Mouse (Mus musculus) gastrocnemius, postnatal 25 days (tissue): ENCODE measurements at regions not wholly inside any gene's neighbourhood (a gene's known extent, or its start where the extent isn't known, plus 50 kb on each side); places are given as distances from the start of the nearest gene placed in this dataset.

Experiments
- DNase-seq: peaks from one replicate; pipeline ENCODE4 v3.0.0; 2022

DNA sequence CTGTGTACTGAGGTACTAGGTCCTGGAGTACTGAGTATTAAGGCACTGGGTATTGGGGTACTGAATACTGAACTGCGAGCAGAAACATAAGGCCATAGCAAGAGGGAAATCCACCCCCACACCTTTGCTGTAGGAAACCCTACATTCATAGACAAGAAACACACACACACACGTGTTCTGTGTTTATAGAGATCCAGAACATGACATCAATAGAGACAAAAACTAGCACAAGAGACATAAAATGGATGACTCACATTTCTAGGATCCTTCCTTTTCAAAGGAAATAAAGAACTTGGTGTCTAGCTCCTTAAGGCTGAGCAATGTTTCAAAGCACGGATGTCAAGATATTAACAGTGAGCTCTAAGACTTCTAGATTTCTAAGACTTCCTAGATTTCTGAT, 49.9 kb upstream of the Nepro start:
- no peak for DNase-seq

DNA sequence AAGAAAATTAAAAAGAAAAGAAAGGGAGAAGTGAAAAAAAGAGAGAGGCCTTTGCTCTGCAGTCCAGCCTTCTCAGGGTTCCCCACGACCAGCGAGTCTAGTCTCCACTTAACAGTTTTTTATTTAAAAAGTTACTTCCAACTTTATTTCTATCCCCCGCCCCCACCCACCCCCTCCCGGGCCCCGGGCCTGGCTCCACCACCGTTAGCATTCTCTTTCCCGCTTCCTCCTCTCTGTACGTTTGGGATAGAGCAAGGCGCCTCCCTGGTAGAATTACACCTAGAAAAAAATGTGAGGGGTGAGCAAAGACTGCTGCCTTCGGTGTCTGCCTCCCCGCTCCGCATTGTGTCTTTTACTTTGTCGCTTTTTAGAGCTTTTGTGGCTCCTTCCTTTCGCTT, 51.7 kb upstream of the Nepro start:
- no peak for DNase-seq

DNA sequence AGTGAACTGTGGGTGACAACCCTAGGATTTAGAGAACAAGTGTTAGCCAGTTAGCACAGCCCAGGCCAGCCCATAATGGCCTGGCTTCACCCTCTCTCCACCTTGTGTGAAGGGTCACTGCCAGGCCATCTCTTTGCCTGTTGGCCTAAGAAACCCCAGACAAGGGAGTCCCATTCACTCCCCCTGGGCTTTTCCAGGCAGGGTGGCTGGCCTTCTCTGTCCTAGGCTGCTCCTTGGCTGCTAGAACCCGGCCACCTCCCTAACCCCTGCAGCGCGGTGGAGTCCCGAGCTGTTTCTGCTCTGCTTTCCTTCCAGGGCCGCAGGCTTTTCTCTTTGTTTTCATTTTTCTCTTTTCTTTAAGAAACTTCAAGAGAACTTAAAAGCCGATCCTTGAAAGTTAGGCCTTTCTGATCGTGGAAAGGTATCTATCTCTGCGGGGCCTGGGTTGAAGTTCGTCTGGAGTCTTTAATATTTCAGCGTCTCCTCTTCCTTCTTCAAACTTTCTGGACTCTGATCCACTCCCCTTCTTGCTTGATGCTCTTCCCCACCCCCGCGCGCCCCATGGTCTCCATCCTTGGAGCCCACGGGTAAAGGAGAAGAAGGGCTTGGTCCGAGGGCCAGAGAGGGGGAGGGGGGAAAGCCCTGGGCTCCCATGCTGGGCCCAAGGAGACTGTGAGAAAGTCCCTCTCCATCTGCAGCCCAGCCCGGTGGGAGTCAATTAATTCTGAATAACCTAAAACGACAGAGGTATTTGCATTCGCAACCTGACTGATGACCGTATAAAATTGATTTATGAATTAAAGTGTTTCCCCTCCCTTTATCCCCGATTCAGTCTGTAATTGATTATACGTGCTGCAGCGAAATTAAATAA, 52.3 kb upstream of the Nepro start:
- DNase-seq: peak; percentile 20

DNA sequence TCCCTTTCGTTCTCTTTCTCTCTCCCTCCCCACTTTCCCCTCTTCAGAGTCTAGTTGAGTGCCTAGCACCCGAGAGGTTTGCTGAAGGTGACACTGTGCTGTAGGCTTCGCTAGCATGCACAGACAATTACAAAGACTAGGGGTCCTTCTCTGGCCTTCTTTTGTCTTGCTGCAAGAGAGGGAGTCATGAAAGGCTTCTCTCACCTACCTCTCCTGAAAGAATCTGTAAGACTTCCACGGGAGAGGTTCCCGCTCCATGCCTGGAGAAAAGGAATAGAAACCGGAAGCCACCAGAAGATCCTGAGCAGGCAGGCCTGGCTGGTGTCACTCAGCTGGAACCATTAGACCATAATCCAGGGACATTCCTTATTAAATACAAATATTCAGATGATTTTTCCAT, 56.0 kb upstream of the Nepro start:
- no peak for DNase-seq

DNA sequence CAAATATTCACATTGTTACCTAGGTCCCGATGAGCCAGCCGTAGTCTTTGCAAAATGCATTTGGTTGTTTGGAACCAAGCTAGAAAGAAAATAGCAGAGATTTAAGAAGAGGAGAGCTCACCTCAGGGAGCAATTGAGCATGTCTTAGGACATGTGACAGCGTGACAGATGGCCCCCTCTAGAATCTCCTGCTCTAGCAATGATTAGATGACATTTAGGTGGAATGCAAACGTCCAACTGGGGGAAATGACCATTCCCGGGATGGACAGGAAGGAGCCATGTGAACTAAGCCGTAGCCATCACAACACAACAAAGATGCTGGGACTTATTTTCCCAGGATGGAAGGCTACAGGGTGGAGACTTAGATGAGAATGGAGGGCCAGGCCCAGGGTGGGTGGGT, 57.0 kb upstream of the Nepro start:
- DNase-seq: no peak

DNA sequence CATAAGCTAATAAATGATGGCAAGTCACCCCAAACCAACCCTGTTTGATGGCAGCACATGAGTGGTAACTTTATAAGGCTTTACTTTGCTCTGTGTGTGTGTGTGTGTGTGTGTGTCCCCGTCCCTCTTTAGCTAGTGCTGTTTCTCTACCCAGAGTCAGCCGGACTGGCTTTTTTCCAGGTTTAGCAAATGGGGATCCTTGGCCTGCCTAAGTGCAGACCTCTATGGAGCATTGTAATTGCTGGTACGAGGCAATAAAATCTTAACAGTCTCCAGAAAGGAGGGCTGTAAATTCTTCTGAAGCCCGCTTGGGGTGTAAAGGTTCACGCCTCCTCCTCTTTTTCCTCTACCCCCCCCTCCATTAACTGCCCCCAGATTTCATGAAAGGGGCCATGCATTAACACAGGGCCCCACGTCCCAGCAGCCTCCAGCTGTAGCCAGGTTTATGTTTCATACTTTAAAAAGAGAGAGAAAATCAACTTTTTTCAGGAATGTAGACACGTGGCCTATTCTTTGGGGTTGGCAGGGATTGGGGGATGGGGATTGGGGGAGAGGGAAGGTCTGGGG, 57.6 kb upstream of the Nepro start:
- no peak for DNase-seq

DNA sequence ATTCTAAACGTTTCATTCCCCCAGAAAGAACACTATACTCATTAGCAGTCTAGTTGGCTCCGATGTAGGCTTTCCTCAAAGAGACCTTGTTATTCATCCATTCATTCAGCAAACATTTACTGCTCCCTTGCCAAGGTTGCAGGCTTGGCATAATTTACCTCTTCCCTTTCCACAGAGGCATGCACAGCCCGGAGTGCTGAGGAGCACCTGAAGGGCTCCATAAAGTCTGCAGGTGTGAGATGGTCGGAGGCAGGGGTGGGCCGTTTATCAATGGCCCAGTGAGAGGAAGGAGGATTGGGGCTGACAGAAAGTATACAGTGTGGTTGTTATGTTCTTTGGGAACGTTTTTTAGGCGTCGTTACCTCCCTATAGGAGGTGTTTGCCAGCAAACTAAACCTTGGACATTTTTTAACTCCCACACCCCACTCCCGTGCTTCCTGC, 58.6 kb upstream of the Nepro start:
- DNase-seq: no peak

DNA sequence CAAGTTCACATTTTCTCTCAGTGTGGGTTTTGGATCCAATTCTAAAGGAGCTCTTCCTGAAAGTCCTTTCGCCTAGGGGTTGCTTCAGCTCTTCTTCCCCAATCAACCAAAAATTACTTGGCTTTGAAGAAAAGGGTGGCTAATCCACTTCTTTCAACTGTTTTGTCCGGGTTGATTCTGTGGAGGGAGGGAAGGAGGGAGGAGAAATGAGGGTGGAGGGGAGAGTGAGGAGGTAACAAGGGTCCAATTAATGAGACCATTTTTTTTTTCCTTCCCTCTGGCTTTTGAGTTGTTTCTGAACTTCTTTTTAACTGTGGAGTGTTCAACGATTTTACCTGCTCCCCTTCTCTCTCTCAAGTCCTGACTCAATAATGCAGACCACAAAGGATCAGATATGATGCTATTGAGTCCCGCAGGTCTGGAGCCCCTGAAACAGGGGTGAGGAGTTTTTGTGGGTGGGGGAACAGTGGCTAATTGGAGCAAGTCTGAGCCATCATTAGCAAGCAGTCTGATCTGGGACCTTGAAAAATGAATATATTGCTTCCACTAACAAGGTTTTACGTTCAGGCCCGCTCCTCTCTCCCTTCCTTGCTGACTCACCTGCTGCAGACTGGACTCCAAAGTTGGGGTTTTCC, 61.0 kb upstream of the Nepro start:
- no peak for DNase-seq

DNA sequence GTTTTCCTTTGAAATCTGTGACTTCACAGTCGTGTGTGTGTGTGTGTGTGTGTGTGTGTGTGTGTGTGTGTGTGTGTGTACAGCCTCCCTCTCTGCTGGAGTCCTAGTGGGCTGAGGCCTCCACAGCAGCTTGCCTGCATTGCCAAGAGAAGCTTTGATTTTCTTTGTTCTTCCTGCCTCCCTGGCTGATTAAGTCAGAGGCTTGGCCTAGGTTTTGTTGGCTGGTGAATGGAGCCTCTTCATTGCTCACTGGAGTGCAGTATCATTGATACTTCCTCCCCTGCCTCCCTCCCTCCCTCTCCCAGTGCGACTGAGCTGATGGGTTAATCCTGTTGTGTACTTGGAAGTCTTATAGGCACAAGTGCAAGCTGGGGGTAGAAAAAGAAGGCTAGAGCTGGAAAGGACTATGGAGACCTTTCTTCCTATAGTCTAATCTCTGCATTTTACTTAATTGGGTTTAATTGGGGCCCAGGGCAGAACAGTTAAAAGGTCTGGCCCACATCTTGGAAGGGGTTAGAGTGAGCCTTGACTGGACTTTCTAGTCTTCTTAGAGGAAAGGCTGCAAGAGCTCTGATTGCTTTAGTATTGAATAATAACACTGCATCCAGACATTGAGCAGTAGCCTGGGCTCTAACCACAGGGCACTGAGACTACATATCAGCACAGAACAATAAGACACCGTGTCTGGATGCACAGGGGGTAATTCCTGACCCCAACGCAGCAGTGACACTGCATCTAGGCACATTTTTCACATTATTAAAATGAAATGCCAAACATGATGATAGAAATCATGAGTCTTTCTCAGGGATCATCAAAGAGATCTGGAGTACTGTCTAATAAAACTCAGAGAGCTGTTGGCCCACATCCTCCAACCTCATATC, 62.9 kb upstream of the Nepro start:
- peak; percentile 32 for DNase-seq

DNA sequence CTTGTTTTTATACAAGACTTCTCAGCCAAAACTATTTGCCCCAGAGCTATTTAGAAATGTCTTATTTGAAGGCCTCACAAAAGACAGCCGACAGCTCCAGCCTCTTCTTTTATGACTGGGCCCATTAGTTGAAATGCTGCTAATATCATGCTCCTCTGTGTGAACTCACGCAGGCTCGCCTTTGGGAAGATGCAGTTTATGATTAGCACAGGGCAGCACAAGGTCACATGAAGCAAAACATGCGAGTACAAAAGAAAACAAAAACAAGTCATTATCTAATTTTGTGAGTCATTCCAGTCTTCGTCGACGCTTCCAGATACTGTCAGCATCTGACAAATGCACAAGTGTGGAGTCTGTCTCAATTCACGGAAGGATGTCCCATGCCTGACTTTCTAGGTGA, 65.8 kb upstream of the Nepro start:
- DNase-seq: no peak

DNA sequence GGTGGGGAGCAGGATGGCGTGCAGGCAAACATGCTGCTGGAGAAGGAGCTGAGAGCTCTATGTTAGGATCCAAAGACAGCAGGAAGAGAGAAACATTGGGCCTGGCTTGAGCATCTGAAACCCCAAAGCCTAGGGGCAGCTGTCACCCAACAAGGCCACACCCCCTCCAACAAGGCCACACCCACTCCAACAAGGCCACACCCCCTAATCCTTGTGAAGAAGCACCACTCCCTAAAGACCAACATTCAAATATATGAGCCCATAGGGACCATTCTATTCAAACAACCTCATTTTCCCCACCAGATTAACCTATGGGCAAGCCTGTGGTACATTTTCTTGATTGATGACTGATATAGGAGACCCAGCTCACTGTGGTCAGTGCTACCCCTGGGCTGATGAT, 67.9 kb upstream of the Nepro start:
- DNase-seq: no peak

DNA sequence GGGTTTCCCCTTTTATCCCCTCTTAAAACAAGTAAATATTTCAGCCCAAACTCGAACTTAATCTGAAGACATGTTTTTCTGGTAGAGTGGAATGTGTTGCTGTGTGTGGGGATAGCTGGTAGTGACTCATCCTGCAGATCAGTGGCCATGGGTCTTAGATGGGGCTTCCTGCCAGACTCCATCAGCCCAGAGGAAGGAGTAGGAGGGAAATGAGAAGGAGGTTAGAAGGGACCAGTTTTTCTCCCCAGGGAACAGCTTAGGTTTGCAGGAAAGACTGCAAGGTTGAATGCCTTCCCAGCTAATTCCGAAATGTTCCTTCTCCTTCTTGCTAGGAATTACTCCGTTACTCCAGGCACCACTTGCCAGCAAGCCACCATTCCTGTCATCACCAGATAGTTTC, 68.8 kb upstream of the Nepro start:
- no peak for DNase-seq

DNA sequence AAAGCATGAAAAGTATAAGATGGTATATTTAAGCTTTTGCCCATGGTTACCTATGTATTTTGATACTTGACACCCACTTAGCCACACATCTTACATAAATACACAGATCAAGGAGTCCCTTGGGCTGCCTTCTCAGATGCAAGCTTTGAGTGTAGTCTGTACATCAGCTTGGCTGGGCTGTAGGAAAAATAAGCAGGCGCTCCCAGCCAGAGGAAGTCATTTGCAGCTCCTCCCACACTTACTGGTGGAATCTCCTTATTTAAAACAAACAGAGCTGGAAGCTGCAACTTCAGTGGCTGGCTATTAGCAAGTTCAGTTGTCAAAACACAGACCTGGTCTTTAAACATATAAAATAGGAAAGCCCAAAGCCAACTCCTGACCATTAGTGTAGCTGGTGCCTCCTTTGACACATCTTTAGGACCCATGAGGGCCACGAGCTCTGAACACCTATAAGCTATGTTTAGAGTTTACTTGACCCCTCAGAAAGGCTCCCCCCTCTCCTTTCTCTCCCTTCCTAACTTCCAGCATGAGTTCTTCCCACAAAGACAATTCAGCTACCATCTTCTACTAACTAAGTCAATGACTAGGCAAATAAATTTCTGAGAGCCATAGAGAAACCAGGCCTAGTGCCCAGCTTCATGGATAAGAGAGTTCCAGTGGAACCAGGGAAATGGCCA, 75.4 kb upstream of the Nepro start:
- DNase-seq: no peak

DNA sequence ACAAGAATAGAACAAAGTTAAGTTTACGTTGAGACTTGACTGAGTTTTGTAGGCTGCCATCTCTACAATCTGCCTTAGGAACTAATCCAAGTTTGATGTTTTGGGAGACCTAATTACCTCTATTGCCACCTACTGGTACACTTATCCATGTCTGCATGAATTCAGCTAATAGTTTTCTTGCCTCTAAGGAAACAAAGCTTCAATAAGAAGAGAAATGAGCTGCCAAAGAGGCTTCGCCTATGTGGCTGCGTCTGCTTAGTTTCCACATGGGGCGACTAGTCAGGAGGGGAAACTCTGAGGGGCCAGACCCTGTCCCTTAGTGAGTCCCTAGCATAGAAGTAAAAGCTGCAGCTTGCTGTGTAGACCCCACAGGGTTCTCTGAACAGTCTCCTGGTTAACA, 80.1 kb upstream of the Nepro start:
- no peak for DNase-seq

DNA sequence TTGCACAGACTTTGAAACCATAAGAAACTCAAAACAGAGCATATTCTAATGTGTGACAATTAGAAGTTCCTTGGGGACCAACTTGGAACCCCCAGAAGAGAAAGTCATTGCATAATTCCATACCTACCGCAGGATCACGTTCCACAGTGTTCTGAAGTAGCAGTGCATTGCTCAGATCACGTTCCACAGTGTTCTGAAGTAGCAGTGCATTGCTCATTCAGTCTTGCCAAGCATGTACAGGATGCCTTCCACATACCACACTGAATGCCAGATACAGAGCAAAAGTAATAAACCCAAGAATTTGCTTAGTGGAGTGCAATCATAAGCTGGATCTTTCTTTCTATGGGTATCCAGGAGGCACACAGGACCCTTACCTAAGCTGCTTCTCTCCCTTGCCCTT, 78.4 kb upstream of the Boc start:
- DNase-seq: no peak

DNA sequence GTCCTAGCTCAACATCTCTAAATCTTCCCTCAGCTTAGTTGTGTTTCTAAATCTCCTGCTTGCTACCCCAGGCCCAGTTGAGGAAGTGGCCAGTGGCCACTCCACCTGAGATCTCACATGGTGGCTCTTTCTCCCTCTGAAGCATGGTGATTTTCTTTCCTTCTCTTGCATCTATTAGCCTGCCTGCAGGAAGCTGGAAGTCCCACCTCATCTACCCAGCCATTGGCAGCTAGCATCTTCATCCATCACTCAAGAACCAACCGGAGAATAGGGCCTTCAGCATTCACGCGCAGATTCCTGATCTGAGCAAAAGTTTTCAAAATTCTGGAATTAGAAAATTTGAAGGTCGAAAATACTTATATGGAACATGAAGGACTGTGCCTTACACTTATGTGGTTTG, 75.8 kb upstream of the Boc start:
- DNase-seq: no peak

DNA sequence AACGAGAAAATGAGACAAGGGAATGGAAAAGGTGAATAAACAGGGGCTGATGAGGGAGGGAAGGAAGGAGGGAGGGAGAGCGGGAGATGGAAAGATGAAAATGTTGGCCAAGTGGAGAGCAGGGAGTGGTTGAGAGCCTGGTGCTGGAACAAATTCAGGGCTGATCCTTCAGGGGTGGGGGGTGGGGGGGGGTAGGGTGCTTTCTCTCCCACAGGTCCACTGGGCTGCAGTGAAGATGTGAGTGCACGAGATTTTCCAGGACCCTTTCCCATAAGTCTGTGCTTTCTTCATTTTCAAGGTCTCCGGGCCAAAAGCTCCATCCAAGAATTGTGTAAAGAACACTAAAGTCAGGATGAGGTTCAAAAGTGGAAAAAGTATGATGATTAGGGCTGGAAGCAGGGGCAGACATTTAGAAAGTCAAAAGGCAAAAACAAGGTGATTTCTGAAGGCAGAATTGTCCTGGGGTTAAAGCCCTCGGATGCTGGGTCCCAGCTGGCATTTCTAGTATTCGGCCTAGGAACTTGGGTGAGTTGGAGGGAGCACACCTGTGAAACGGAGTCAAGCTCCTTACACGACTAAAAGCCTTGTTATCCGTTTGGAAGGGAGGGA, 74.5 kb upstream of the Boc start:
- no peak for DNase-seq

DNA sequence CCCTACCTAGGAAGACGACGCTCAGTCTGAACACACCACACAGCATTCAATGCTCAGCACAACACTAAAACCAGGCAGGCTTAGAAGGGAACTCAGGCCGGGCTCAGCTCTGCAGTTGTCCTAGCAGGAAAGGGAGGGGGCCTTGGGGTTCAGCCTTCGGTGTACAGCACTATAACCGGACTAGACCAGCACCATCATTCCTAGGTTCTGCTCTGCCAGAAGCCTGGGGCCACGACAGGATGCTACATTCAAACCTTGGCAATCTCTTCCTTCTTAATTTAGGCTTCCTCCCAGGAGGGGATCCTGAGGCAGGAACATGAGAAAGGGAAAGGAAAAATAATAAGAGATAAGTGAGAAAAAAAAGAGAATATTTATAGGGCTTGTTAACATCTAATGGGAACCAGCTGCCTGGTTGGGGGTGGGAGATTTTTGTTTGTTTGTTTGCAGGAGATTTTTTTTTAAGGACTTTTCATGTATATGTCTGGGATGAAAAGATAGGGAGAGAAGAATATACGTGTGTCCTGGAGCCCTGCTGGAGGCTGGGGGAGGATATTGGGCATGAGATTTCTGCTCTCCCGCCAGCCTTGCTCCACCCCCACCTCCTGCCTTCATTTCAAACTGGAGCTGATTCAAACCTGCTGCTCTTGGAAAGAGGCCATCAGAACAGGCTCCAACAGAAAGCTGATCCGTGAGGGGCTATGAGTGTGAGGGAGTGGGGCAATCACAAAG, 73.8 kb upstream of the Boc start:
- DNase-seq: peak; percentile 63

DNA sequence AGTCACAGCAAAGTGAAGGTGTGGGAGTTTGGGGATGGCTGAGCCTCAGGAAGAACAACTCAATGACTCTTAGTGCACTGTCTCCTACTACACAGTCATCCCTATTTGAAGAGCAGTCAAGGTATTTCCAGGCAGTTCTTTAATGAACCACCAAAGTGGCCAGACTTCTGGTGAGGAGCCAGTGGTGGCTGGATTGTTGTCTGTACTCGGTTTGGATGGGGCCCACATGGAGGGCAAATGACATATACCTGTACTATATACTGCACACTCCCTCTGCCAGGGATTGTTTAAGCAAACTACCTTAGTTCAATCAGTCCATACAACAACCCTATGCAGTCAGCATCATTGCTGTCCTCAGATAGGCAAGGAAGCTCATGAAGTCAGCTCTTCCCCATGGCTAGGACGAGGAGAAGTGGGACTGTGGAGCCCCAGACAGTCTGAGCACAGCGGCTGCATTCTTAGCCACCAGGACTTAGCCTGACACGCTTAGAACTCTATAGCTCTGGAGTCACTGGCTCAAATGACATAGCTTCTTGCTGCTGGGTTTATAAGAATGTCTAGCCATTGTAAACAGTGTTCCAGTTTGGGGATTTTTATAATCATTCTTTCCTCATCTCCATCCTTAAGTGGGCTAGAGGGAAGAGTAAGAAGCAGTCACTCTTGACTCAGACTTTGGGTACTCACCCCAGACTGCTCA, 72.8 kb upstream of the Boc start:
- no peak for DNase-seq

DNA sequence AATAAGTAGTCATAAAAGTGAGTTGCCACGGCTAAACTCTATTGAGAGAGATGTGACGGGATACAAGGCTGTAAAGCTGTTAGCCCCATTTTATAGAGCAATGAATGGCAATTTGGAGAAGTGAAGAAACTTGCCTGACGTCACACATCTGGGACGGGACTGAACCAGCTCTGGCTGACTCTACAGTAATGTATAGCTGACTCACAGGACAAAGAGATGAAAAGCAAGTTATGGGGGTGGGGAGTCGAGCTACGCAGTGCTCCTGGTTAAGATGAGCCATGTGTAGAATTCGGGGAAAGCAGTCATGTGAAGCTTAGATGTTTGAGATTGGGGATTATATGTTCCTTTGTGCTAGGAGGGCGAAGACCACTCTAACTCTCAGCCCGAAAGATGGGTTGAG, 72.2 kb upstream of the Boc start:
- DNase-seq: no peak
